ENCODE assay signal across 13 mouse cellular contexts in the genomic region with DNA sequence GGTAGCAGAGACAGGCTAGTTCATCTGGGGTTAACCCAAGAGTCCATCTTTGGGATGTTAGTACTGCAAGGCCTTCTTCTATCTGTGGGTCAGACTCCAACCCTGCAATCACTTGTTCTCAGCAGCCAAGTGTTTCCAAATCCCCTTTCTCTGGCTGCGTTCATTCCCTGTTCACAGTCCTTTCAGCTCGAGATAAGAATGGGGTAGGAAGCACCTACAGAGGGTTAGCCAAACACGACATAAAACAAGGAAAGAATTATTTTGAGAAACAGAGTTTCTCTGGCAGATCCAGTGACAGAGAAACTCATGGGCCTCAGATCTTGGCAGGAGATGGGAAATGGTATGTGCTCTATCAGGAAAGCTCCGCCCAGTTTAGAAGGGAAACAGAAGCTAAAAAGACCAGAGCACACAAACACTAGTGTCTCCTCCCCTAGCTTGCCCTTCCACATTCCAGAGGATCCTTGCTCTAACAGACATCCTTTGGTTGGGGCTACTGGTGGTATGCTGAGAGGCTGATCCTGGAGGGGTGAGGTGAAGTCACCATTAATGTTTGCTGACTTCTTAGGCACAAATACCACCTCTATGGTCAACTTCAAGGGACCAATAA.
DNase-seq lines count a peak whose midpoint lies in the region; ATAC-seq and TF ChIP-seq lines count a peak whose summit lies in the region.
"Had no signal": no experiment of that assay in that cellular context is flagged by ENCODE, and none has a peak within 500 bp of the region (broad histone marks: within the 10 kb centered on the region; RNA-seq: fewer than 3 reads in every experiment).

No protein-coding gene starts in this region.

- H3K27ac ChIP-seq in heart, embryonic 10.5 days, result peak overlapping the region; percentile 62
- H3K27ac ChIP-seq in liver, adult 2 months (replicated peaks; ENCODE audit: insufficient read depth, low read depth, low read length), result peak overlapping the region; percentile 41
- no peak overlapping the region for H3K27ac ChIP-seq in liver, embryonic 11.5 days (ENCODE audit: low read depth, low read length)
- no peak overlapping the region for H3K27ac ChIP-seq in intestine, embryonic 16.5 days (ENCODE audit: low read length)
- H3K27ac ChIP-seq in stomach, embryonic 15.5 days, result peak overlapping the region; percentile 27; the same call in 1 of the 2 replicates
- H3K27ac ChIP-seq: hindbrain, embryonic 13.5 days; midbrain, embryonic 10.5 days had no signal

- WGBS in heart, embryonic 10.5 days, result 15% methylated on average over 4 of the region's 4 CpGs
- WGBS in liver, adult 2 months, result 20% methylated on average over 4 of the region's 4 CpGs
- 55% methylated on average over 4 of the region's 4 CpGs for WGBS in liver, embryonic 11.5 days
- WGBS in intestine, embryonic 16.5 days, result 34% methylated on average over 4 of the region's 4 CpGs
- WGBS in stomach, embryonic 15.5 days, result 44% methylated on average over 4 of the region's 4 CpGs

- peaks cover 24% of the 10 kb centered on the region for H3K79me2 ChIP-seq in liver, adult 2 months (ENCODE audit: control insufficient read depth, insufficient read depth, low read length)

- H3K9me3 ChIP-seq in heart, embryonic 10.5 days, result no peaks in the 10 kb centered on the region
- no peaks in the 10 kb centered on the region for H3K9me3 ChIP-seq in liver, embryonic 11.5 days (ENCODE audit: control insufficient read depth, low read length)
- no peaks in the 10 kb centered on the region for H3K9me3 ChIP-seq in intestine, embryonic 16.5 days (ENCODE audit: control insufficient read depth, low read length)
- H3K9me3 ChIP-seq in stomach, embryonic 15.5 days, result no peaks in the 10 kb centered on the region
- H3K9me3 ChIP-seq: hindbrain, embryonic 13.5 days; midbrain, embryonic 10.5 days had no signal

- ATAC-seq in liver, embryonic 11.5 days (replicated peaks; ENCODE audit: low FRiP score), result no peak
- ATAC-seq in intestine, embryonic 16.5 days, result peak; percentile 65
- peak; percentile 61; the same call in 1 of the 2 replicates for ATAC-seq in stomach, embryonic 15.5 days (ENCODE audit: insufficient read depth, low FRiP score, low read depth)
- ATAC-seq in monocyte, adult 5-6 weeks (replicated peaks; ENCODE audit: insufficient number of reproducible peaks, low FRiP score, low TSS enrichment, poor library complexity, severe bottlenecking), result no peak
- ATAC-seq: Patski had no signal

- no peak for TF ChIP-seq POLR2A in liver, adult 2 months (IDR thresholded peaks at IDR 0.05; ENCODE audit: extremely low read depth, insufficient read depth, low read length)

- H3K4me1 ChIP-seq in heart, embryonic 10.5 days, result peaks cover 52% of the 10 kb centered on the region
- peaks cover 10% of the 10 kb centered on the region for H3K4me1 ChIP-seq in liver, adult 2 months (ENCODE audit: control insufficient read depth, insufficient read depth, low read length)
- H3K4me1 ChIP-seq in liver, embryonic 11.5 days (replicated peaks; ENCODE audit: control insufficient read depth, insufficient read depth, low read length), result peaks cover 9% of the 10 kb centered on the region; the same call in 1 of the 2 replicates
- peaks cover 21% of the 10 kb centered on the region for H3K4me1 ChIP-seq in intestine, embryonic 16.5 days (ENCODE audit: control insufficient read depth, insufficient read depth, low read length)
- peaks cover 6% of the 10 kb centered on the region for H3K4me1 ChIP-seq in stomach, embryonic 15.5 days
- H3K4me1 ChIP-seq: midbrain, embryonic 10.5 days had no signal

- no peak for TF ChIP-seq CTCF in liver, adult 2 months (IDR thresholded peaks at IDR 0.05; ENCODE audit: low read depth, low read length)

- H3K9ac ChIP-seq in liver, adult 2 months (ENCODE audit: low read depth, low read length), result no peak overlapping the region; the same call in 1 of the 2 replicates
- H3K9ac ChIP-seq in liver, embryonic 11.5 days (ENCODE audit: low read depth, low read length), result no peak overlapping the region
- H3K9ac ChIP-seq in intestine, embryonic 16.5 days (ENCODE audit: low read depth, low read length), result no peak overlapping the region
- H3K9ac ChIP-seq in stomach, embryonic 15.5 days, result no peak overlapping the region
- H3K9ac ChIP-seq: hindbrain, embryonic 13.5 days had no signal

- H3K4me2 ChIP-seq in liver, embryonic 11.5 days, result no peak overlapping the region
- H3K4me2 ChIP-seq in intestine, embryonic 16.5 days (ENCODE audit: low read depth, low read length), result no peak overlapping the region
- H3K4me2 ChIP-seq in stomach, embryonic 15.5 days, result no peak overlapping the region
- H3K4me2 ChIP-seq: hindbrain, embryonic 13.5 days had no signal

- no peaks in the 10 kb centered on the region for H3K27me3 ChIP-seq in heart, embryonic 10.5 days (ENCODE audit: insufficient read depth, poor library complexity, severe bottlenecking)
- H3K27me3 ChIP-seq in liver, adult 2 months (ENCODE audit: control insufficient read depth, insufficient read depth, low read length), result no peaks in the 10 kb centered on the region
- H3K27me3 ChIP-seq in liver, embryonic 11.5 days (replicated peaks; ENCODE audit: control insufficient read depth, insufficient read depth, low read length), result no peaks in the 10 kb centered on the region
- no peaks in the 10 kb centered on the region for H3K27me3 ChIP-seq in intestine, embryonic 16.5 days (replicated peaks; ENCODE audit: control insufficient read depth, insufficient read depth, low read length)
- H3K27me3 ChIP-seq in stomach, embryonic 15.5 days (replicated peaks), result no peaks in the 10 kb centered on the region
- H3K27me3 ChIP-seq: hindbrain, embryonic 13.5 days; Patski had no signal

- peaks cover 9% of the 10 kb centered on the region; the same call in 1 of the 2 replicates for H3K36me3 ChIP-seq in heart, embryonic 10.5 days
- H3K36me3 ChIP-seq in liver, adult 2 months (ENCODE audit: control insufficient read depth, insufficient read depth, low read length), result no peaks in the 10 kb centered on the region
- H3K36me3 ChIP-seq in liver, embryonic 11.5 days (ENCODE audit: control insufficient read depth, insufficient read depth, low read length), result peaks cover 8% of the 10 kb centered on the region; the same call in 1 of the 2 replicates
- peaks cover 4% of the 10 kb centered on the region; the same call in 1 of the 2 replicates for H3K36me3 ChIP-seq in intestine, embryonic 16.5 days (ENCODE audit: control insufficient read depth, insufficient read depth, low read length)
- H3K36me3 ChIP-seq in stomach, embryonic 15.5 days, result no peaks in the 10 kb centered on the region

- intact Hi-C loops in heart, postnatal 10 days (cut with DNase I), result no loop called here

- peak; percentile 72 for DNase-seq in heart, embryonic 10.5 days (ENCODE audit: low spot score)
- no peak for DNase-seq in heart, postnatal 10 days
- DNase-seq in liver, adult 2 months (ENCODE audit: extremely low read depth, low read depth, low spot score), result peak; percentile 88
- DNase-seq in liver, embryonic 11.5 days (ENCODE audit: low spot score), result no peak
- DNase-seq in spleen, postnatal 14 days (ENCODE audit: low spot score in 2 of 2), result no peak
- DNase-seq: B cell, adult 2 months; right cerebral cortex, postnatal 14 days had no signal

- H3K4me3 ChIP-seq in heart, embryonic 10.5 days, result no peak overlapping the region
- H3K4me3 ChIP-seq in liver, adult 2 months (ENCODE audit: insufficient read depth, low read depth, low read length), result no peak overlapping the region
- no peak overlapping the region for H3K4me3 ChIP-seq in liver, embryonic 11.5 days (ENCODE audit: low read depth, low read length)
- H3K4me3 ChIP-seq in intestine, embryonic 16.5 days (ENCODE audit: low read length), result no peak overlapping the region
- H3K4me3 ChIP-seq in stomach, embryonic 15.5 days (replicated peaks), result no peak overlapping the region
- H3K4me3 ChIP-seq: hindbrain, embryonic 13.5 days; midbrain, embryonic 10.5 days had no signal

Comparison
In these comparisons a context has a peak if more than half of its experiments do, and no peak if none do; other contexts are left out.
1. DNase-seq: peak in heart, embryonic 10.5 days (single experiment) and liver, adult 2 months (single experiment); none in heart, postnatal 10 days (0 of 2), liver, embryonic 11.5 days (single experiment) and spleen, postnatal 14 days (0 of 2).
2. H3K27ac ChIP-seq: peak in heart, embryonic 10.5 days (single experiment), liver, adult 2 months (single experiment) and stomach, embryonic 15.5 days (single experiment); none in liver, embryonic 11.5 days (single experiment) and intestine, embryonic 16.5 days (single experiment).
3. ATAC-seq: peak in intestine, embryonic 16.5 days (single experiment) and stomach, embryonic 15.5 days (single experiment); none in liver, embryonic 11.5 days (single experiment) and monocyte, adult 5-6 weeks (single experiment).